Mouse (Mus musculus) cortical plate, adult 2 months (tissue): ENCODE measurements at regions not wholly inside any gene's neighbourhood (a gene's known extent, or its start where the extent isn't known, plus 50 kb on each side); places are given as distances from the start of the nearest gene placed in this dataset.

ENCODE experiments used
- CTCF ChIP-seq: fragments of 200-500 bp; IDR thresholded peaks from 2 replicates; pipeline ENCODE4 v1.5.1; 2011; ENCODE audit warnings: mild to moderate bottlenecking, control low read depth, low read length; ENCODE audit not compliant: insufficient read depth; ENCODE audit errors: extremely low read depth
- POLR2A ChIP-seq: fragments of 200-500 bp; IDR thresholded peaks from 2 replicates; pipeline ENCODE4 v1.6.1; 2011; ENCODE audit warnings: mild to moderate bottlenecking, low read length, control low read depth; ENCODE audit not compliant: insufficient read depth; ENCODE audit errors: extremely low read depth

GRCm38 (mm10) chr11:63466541-63466940 is 337.8 kb downstream of the Pmp22 start:
- TF ChIP-seq CTCF (no peak), POLR2A (no peak)
